Mouse (Mus musculus): Measurements from ENCODE around the gene Cobl.

DNA sequence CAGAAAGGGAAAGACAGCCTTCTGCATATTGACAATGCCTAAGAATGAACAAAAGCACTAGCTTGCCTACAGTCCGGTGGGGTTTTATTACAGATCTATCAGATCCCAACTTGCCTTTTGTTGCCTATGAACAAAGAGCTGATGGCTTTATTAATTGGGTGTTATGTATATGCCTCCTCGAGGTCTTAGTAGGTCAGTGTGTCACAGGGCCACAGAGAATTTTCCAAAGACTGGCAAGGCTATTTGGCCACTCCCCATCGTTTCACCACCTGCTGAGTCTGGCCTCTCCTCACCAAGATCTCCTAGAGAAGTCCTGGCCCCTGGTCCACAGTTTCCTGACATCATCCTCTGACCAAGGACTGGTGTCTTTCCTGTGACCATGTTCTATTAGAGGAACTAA, 83.7 kb downstream of the Cobl start:
- TF ChIP-seq POLR2A (IDR thresholded peaks at IDR 0.05; ENCODE audit: control insufficient read depth, low read depth, low read length), result no peak
- no peak for TF ChIP-seq CTCF (IDR thresholded peaks at IDR 0.05; ENCODE audit: control insufficient read depth, insufficient read depth, insufficient replicate concordance, low read depth, low read length)

Data from testis, adult 2 months (tissue).